Mouse (Mus musculus) heart, embryonic 11.5 days (tissue): ENCODE data around the gene Snta1. TPM values are rescaled to one million over a fixed set of nuclear protein-coding genes. Genes with fewer than 3 reads are reported as not detected.
A peak's percentile ranks its signal among the peaks of the same experiment; 100 is the strongest.

Experiments used
- ATAC-seq: fragments of 200-750 bp; cut with Nextera tagmentation; replicated peaks from 2 replicates; pipeline ENCODE4 v1.8.0; 2017; ENCODE audit warnings: moderate library complexity; ENCODE audit not compliant: insufficient number of reproducible peaks, low FRiP score, low TSS enrichment
- H3K27ac ChIP-seq: fragments of 300-500 bp; sonication (generic); 2 replicates; pipeline ENCODE4 v1.5.1; 2014; ENCODE audit warnings: mild to moderate bottlenecking, low read depth, low read length
- H3K27me3 ChIP-seq: fragments of 300-500 bp; sonication (generic); 2 replicates; pipeline ENCODE4 v1.6.1; 2014; ENCODE audit warnings: mild to moderate bottlenecking, low read length, mixed read lengths; ENCODE audit not compliant: control insufficient read depth, insufficient read depth
- H3K36me3 ChIP-seq: fragments of 300-500 bp; sonication (generic); 2 replicates; pipeline ENCODE4 v1.6.1; 2014; ENCODE audit warnings: mild to moderate bottlenecking, low read length, moderate library complexity, mixed read lengths; ENCODE audit not compliant: control insufficient read depth, insufficient read depth
- H3K4me1 ChIP-seq: fragments of 300-500 bp; sonication (generic); 2 replicates; pipeline ENCODE4 v1.6.1; 2014; ENCODE audit warnings: low read length; ENCODE audit not compliant: control insufficient read depth, insufficient read depth
- H3K4me2 ChIP-seq: fragments of 300-500 bp; sonication (generic); 2 replicates; pipeline ENCODE4 v1.6.1; 2014; ENCODE audit warnings: mild to moderate bottlenecking, moderate library complexity
- H3K4me3 ChIP-seq: fragments of 300-500 bp; sonication (generic); 2 replicates; pipeline ENCODE4 v1.5.1; 2014; ENCODE audit warnings: low read depth, low read length
- H3K9ac ChIP-seq: fragments of 300-500 bp; sonication (generic); 2 replicates; pipeline ENCODE4 v1.6.1; 2014; ENCODE audit warnings: mild to moderate bottlenecking, low read depth, low read length, moderate library complexity
- H3K9me3 ChIP-seq: fragments of 300-500 bp; sonication (generic); replicated peaks from 2 replicates; pipeline ENCODE4 v1.6.1; 2016; ENCODE audit warnings: low read length; ENCODE audit not compliant: control insufficient read depth
- WGBS: fragments of 180-500 bp; shearing (Covaris S2); extraction: QIAGEN DNeasy Blood & Tissue Kit; methylation state at CpG from one replicate; pipeline ENCODE4 v1.1.7; 2014; ENCODE audit not compliant: insufficient replicate concordance; 5-methylcytosine and 5-hydroxymethylcytosine counted together
- polyA plus RNA-seq: library from polyadenylated mRNA; unstranded; fragments of >200 nt; fragmentation: Nextera tagmentation; extraction: Ambion mirVana; gene quantifications from 2 replicates; pipeline ENCODE4 v1.2.1, GENCODE M21; 2014

Snta1 gene
- polyA plus RNA-seq = 14.6 and 22.2 TPM in 2 replicates

DNA sequence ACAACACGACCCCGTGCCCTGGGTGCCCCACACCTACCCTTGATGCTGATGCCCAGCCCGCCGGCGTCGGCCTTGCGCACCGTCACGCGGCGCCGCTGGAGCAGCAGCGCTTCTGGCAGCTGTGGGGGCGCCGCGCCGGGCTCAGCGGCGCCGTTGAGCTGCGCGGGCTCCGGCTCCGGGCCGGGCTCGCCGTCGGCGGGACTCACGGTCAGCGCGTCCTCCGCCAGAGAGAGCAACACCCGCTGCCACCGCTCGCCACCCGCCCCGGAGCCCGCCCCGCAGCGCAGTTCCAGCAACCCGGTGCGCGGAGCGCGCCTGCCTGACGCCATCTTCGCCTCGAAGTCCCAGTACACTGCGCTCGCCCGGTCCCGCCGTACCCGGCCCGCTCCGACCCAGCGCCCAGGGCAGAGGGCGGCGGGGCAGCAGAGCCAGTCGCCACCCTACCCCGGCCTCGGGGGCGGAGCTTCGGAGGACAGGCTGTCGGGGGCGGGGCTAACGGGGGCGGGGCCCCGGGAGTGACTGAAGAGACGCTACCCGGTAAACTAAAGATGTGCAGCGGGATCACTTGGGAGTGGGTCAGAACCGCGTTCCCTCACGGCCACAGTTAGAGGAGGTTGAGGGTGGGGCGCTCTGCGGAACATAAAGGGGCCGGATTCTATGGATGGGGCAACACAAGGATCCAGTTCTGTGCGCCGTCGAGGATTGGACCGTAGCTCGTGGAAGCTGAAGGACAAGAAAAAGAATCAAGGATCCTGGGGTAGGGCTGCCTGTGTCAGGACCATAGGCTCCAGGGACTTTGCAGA is at the start of gene Snta1:
TSS of gene Snta1 (minus strand) at position 457 of the 803 bp plus-strand sequence.
- Histone ChIP-seq H3K4me3 (peak within 1 kb of the TSS; percentile 77), H3K4me1 (peaks cover 23% of the 10 kb centered on the region), H3K9me3 (no peaks in the 10 kb centered on the region), H3K27ac (peak within 1 kb of the TSS; percentile 81), H3K4me2 (peak within 1 kb of the TSS; percentile 78), H3K36me3 (no peaks in the 10 kb centered on the region), H3K27me3 (0 out of 2 replicates have a peak, but pooled peaks cover 2% of the 10 kb centered on the region), H3K9ac (peak within 1 kb of the TSS; percentile 89)
- 2% methylated on average over 83 of the region's 84 CpGs for WGBS
- peak; percentile 88 for ATAC-seq

DNA sequence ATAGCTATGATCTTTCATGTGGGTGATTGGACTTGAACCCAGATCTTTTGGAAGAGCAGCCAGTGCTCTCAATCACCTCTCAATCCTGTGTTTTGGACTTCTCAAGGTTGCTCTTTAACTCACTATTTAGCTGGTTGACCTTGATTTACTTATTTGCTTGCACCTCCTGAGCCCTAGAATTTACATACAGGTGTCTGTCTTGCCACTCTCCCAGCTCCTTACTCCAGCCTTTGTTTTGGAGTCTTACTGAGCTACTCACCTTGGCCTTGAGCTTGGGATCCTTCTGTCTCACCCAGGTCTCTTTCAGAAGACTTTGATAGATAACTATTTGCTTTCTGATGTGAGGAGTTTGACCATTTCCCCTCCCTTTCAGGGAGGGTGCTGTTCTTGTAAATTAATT is 48.7 kb upstream of the Snta1 start:
- Histone ChIP-seq H3K9ac (no peak overlapping the region), H3K27ac (no peak overlapping the region), H3K4me2 (no peak overlapping the region), H3K9me3 (no peaks in the 10 kb centered on the region), H3K36me3 (no peaks in the 10 kb centered on the region; the same call in 1 of the 2 replicates), H3K4me1 (peaks cover 24% of the 10 kb centered on the region), H3K27me3 (no peaks in the 10 kb centered on the region), H3K4me3 (no peak overlapping the region)
- no peak for ATAC-seq

DNA sequence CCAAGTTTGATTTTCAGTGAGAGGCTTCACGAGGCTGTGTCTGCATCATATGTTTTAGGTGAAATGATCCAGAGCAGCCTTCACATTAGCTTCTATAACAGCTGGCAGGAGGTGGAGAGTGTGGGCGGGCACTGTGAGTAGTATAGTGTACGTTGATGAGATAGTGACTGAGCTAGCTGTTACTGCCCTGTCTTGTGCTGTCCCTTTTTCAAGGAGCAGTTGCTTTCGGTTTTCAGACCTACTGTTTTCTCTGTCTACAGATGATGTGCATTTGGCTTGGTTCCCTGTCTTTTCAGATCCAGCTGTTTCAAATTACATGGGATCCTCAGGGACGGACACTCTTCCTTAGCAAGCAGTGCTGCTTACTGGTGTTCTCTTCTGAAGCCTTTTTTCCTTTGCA is 47.9 kb upstream of the Snta1 start:
- ATAC-seq = no peak
- Histone ChIP-seq H3K9ac (no peak overlapping the region), H3K9me3 (no peaks in the 10 kb centered on the region), H3K36me3 (no peaks in the 10 kb centered on the region; the same call in 1 of the 2 replicates), H3K27me3 (no peaks in the 10 kb centered on the region), H3K4me2 (peak overlapping the region; percentile 1; the same call in 1 of the 2 replicates), H3K4me3 (no peak overlapping the region), H3K27ac (no peak overlapping the region; the same call in 1 of the 2 replicates), H3K4me1 (peaks cover 24% of the 10 kb centered on the region)
- WGBS = 27% methylated on average over 5 of the region's 5 CpGs

DNA sequence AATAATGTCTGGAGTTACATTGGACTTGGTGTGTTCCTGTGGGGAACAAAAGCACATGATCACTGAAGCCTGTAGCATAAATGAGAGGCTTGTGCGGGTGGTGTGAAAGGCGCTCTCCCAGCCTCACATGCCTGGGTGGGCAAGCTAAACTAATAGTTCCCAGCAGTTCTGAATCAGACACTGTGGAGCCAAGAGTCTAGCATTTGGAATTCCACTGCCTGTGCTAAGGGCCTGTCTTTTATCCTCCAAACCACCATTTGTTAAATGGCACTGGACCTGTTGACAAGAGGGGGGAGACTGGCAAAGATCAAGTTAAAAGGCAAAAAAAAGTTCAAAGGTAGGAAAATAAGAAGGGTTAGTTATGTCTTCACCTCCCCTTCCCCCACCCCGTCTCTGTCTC is 46.7 kb upstream of the Snta1 start:
- Histone ChIP-seq H3K4me2 (no peak overlapping the region), H3K9me3 (no peaks in the 10 kb centered on the region), H3K27me3 (no peaks in the 10 kb centered on the region), H3K4me1 (peaks cover 21% of the 10 kb centered on the region), H3K4me3 (no peak overlapping the region), H3K27ac (peak overlapping the region; percentile 37), H3K36me3 (no peaks in the 10 kb centered on the region), H3K9ac (no peak overlapping the region)
- 42% methylated on average over 3 of the region's 3 CpGs for WGBS
- no peak for ATAC-seq

DNA sequence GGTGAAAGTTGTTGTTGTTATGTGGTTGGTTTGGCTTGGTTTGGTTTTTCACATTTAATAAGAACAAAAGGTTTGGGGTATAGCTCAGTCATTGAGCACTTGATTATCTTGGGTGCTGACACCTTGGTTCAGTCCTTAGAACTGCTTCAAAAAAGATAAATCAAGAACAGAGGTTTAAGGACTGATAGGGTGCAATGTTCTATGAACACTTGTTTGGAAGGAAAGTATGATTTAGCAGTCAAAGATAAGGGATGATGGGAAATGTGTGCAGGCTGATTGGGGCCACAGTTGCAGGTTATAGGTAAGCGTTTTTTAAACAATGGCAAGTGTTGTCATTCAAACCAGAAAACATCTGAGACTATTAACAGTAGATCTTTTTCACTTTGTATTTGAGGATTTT is 46.2 kb upstream of the Snta1 start:
- H3K4me2 ChIP-seq = no peak overlapping the region
- no peaks in the 10 kb centered on the region for H3K27me3 ChIP-seq
- H3K9ac ChIP-seq = no peak overlapping the region
- WGBS = 27% methylated on average over 1 of the region's 1 CpGs
- peaks cover 21% of the 10 kb centered on the region for H3K4me1 ChIP-seq
- ATAC-seq = no peak
- H3K4me3 ChIP-seq = no peak overlapping the region
- H3K9me3 ChIP-seq = no peaks in the 10 kb centered on the region
- no peaks in the 10 kb centered on the region for H3K36me3 ChIP-seq
- H3K27ac ChIP-seq = 0 out of 2 replicates have a peak overlapping the region, but pooled peaks have one; percentile 35

DNA sequence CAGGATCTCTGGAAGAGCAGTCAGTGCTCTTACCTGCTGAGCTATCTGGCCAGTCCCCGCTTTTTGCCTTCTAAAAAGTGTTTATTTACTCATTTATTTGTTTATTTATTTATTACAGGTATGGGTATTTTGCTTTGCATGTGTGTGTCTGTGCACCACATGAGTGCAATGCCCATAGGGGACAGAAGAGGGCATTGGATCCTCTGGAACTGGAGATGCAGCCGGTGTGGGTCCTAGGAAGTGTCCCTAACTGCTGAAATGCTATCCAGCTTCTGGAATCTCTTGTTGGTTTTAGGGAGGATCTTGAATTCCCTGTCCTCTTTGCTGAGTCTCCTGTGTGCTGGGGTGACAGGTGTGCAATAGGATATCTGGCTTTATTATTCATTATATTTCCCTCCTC is 45.1 kb upstream of the Snta1 start:
- Histone ChIP-seq H3K36me3 (peaks cover under 1% of the 10 kb centered on the region; the same call in 1 of the 2 replicates), H3K4me1 (peaks cover 21% of the 10 kb centered on the region), H3K4me2 (no peak overlapping the region), H3K27me3 (no peaks in the 10 kb centered on the region), H3K9ac (no peak overlapping the region), H3K27ac (no peak overlapping the region), H3K9me3 (no peaks in the 10 kb centered on the region), H3K4me3 (no peak overlapping the region)
- no peak for ATAC-seq
- 87% methylated on average over 2 of the region's 2 CpGs for WGBS

DNA sequence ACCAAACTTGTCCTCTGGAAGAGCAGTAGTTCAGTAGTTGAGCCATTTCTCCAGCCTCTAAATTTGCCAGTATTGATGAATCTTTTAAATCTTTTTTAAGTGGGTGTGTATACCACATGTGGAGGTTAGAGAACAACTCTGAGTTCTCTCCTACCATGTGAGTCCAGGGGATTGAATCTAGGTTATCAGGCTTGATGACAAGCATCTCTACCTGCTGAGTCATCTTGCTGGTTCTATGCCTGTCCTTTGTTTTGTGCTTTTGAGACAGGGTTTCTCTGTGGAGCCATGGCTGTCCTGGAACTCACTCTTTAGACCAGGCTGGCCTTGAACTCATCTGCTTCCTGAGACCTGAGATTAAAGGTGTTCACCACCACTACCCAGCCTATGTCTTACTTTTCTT is 40.7 kb upstream of the Snta1 start:
- H3K4me2 ChIP-seq = no peak overlapping the region
- peaks cover 6% of the 10 kb centered on the region for H3K36me3 ChIP-seq
- no peaks in the 10 kb centered on the region; the same call in 1 of the 2 replicates for H3K4me1 ChIP-seq
- H3K4me3 ChIP-seq = no peak overlapping the region
- ATAC-seq = no peak
- H3K9ac ChIP-seq = no peak overlapping the region
- H3K27ac ChIP-seq = no peak overlapping the region
- no peaks in the 10 kb centered on the region for H3K27me3 ChIP-seq
- H3K9me3 ChIP-seq = no peaks in the 10 kb centered on the region

DNA sequence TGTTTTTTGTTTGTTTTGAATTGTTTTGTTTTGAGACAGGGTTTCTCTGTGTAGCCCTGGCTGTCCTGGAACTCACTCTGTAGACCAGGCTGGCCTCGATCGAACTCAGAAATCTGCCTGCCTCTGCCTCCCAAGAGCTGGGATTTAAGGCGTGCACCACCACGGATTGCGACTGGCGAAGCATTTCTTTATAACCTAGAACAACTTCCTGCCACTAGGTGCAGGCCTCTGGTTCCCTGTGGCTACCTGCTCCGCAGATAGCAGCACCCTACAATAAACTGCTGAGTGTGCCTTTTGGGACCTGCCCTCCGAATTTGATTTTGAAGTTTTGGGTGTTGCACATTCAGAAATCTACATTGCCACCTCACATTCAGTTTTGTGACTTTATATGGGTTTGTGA is 39.9 kb upstream of the Snta1 start:
- no peak for ATAC-seq
- 93% methylated on average over 8 of the region's 8 CpGs for WGBS
- H3K27me3 ChIP-seq = no peaks in the 10 kb centered on the region

DNA sequence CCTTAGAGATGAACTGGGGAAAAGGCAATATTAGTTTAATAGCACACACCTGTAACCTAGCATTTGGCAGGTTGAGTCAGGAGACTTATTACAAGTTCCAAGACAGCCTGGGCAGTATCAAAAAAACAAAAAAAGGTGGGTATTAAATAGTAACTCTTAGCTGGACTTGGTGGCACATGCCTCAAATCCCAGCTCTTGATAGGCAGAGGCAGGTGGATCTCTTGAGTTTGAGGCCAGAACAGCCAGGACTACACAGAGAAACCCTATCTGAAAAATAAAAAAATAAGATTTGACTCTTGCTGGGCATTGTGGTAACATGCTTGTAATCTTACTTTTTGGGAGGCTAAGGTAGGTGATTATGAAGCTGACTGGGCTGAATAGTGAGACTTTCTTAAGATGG is 32.6 kb upstream of the Snta1 start:
- Histone ChIP-seq H3K9me3 (no peaks in the 10 kb centered on the region), H3K4me3 (no peak overlapping the region), H3K4me1 (peaks cover 25% of the 10 kb centered on the region), H3K36me3 (peaks cover 4% of the 10 kb centered on the region; the same call in 1 of the 2 replicates), H3K9ac (no peak overlapping the region), H3K27ac (0 out of 2 replicates have a peak overlapping the region, but pooled peaks have one; percentile 50), H3K4me2 (no peak overlapping the region), H3K27me3 (no peaks in the 10 kb centered on the region)
- ATAC-seq = no peak

More for the DNA sequence above, 39.9 kb upstream of the Snta1 start:
- Histone ChIP-seq H3K9me3 (no peaks in the 10 kb centered on the region), H3K9ac (no peak overlapping the region), H3K4me1 (no peaks in the 10 kb centered on the region), H3K36me3 (peaks cover 8% of the 10 kb centered on the region), H3K4me2 (no peak overlapping the region), H3K4me3 (no peak overlapping the region), H3K27ac (no peak overlapping the region)
